Mouse (Mus musculus): ENCODE results near the gene Tspan17. TPM values are rescaled to one million over a fixed set of nuclear protein-coding genes. Genes with fewer than 3 reads are reported as not detected.

Gene Tspan17
- polyA plus RNA-seq, 1 experiment from 2014 or later: 17.2 TPM

DNA sequence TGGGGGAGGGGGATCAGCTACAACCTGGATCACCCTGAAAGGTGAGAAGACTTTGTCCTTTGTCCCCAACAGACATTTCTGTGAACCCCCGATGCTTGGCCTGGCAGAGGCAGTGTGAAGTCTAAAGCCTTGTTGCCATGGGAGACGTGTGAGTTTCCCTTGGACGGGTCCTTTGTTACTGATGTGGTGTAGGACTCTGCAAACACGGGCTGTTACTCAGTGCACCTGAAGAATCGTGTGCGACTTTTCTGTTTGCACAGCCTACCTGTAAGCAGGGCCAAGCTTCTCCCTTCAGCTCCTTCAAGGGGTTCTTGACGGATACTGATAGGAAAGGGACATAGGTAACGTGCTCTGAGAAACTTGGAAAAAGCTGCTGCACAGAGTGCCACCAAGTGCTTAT is 55.4 kb downstream of the Tspan17 start:
- no peak overlapping the region for H3K4me3 ChIP-seq (ENCODE audit: inconsistent target)
- whole genome bisulfite sequencing (ENCODE audit: missing documents): 71% methylated on average over 8 of the region's 8 CpGs
- no peak overlapping the region for H3K27ac ChIP-seq
- no peaks in the 10 kb centered on the region for H3K79me2 ChIP-seq (ENCODE audit: inconsistent target)
- H3K36me3 ChIP-seq (ENCODE audit: inconsistent target): no peaks in the 10 kb centered on the region

Other genes with a start within 250 kb of the Tspan17 start
- gene 4833439L19Rik, start 223.9 kb upstream of the Tspan17 start, polyA plus RNA-seq (2018): 57.4 to 59.9 TPM (median 57.6 TPM) in 3 replicates
- 9.2 to 23.9 TPM (median 19.0 TPM) in 3 replicates for gene Arl10, start 214.4 kb upstream of the Tspan17 start, polyA plus RNA-seq (2018)
- gene Nop16, start 199.3 kb upstream of the Tspan17 start, polyA plus RNA-seq (2018): 17.0 to 43.5 TPM (median 34.3 TPM) in 3 replicates
- gene Higd2a, start 199.2 kb upstream of the Tspan17 start, polyA plus RNA-seq (2018): 73.7 to 134 TPM (median 97.0 TPM) in 3 replicates
- 24.7 to 63.7 TPM (median 59.0 TPM) in 3 replicates for gene Cltb, start 178.0 kb upstream of the Tspan17 start, polyA plus RNA-seq (2018)
- gene Faf2, start 167.6 kb upstream of the Tspan17 start, polyA plus RNA-seq (2018): 29.7 to 65.4 TPM (median 34.7 TPM) in 3 replicates
- 62.2 to 71.1 TPM (median 68.0 TPM) in 3 replicates for gene Rnf44, start 95.5 kb upstream of the Tspan17 start, polyA plus RNA-seq (2018)
- gene Cdhr2, start 87.9 kb upstream of the Tspan17 start, polyA plus RNA-seq (2018): not detected in 3 replicates
- gene Gprin1, start 39.5 kb upstream of the Tspan17 start, polyA plus RNA-seq (2018): not detected in 3 replicates
- gene Sncb, start 22.8 kb upstream of the Tspan17 start, polyA plus RNA-seq (2018): not detected in 3 replicates
- gene Eif4e1b, start 5.4 kb upstream of the Tspan17 start, polyA plus RNA-seq (2018): not detected in 3 replicates
- 0.41 to 1.7 TPM (median 0.75 TPM) in 3 replicates for gene Unc5a, start 160.0 kb downstream of the Tspan17 start, polyA plus RNA-seq (2018)
- gene Hk3, start 232.0 kb downstream of the Tspan17 start, polyA plus RNA-seq (2018): 180 to 276 TPM (median 182 TPM) in 3 replicates

Data from macrophage (primary cell).